Mouse (Mus musculus) megakaryocyte, embryonic 14.5 days (primary cell): ENCODE data around the gene Mutyh.

Experiments used
- FLI1 ChIP-seq: IDR thresholded peaks from 2 replicates; pipeline ENCODE4 v1.6.1; 2012; ENCODE audit warnings: low read length, inconsistent platforms, mixed read lengths
- GATA1 ChIP-seq: IDR thresholded peaks from 3 replicates; pipeline ENCODE4 v1.6.1; 2012; ENCODE audit warnings: mixed read lengths, low read length, inconsistent platforms, borderline replicate concordance

GRCm38 (mm10) chr4:116815276-116815675 lies 7.8 kb downstream of the Mutyh start:
- TF ChIP-seq GATA1 = no peak
- no peak for TF ChIP-seq FLI1
